Mouse (Mus musculus) stomach, postnatal 0 days (tissue): ENCODE data around the gene Gins2. TPM values are rescaled to one million over a fixed set of nuclear protein-coding genes. Genes with fewer than 3 reads are reported as not detected.

Source experiments
- ATAC-seq: fragments of 200-750 bp; cut with Nextera tagmentation; 2 replicates; pipeline ENCODE4 v1.8.0; 2017; ENCODE audit not compliant: low FRiP score, low TSS enrichment
- DNase-seq: peaks from one replicate; pipeline ENCODE4 v3.0.0-alpha.2; 2016; ENCODE audit warnings: low spot score
- H3K27ac ChIP-seq: fragments of 300-500 bp; sonication (generic); replicated peaks from 2 replicates; pipeline ENCODE4 v1.5.1; 2014; ENCODE audit warnings: mild to moderate bottlenecking, control low read depth
- H3K27me3 ChIP-seq: fragments of 300-500 bp; sonication (generic); 2 replicates; pipeline ENCODE4 v1.6.1; 2014; ENCODE audit warnings: low read length; ENCODE audit not compliant: control insufficient read depth, insufficient read depth
- H3K36me3 ChIP-seq: fragments of 300-500 bp; sonication (generic); 2 replicates; pipeline ENCODE4 v1.6.1; 2014; ENCODE audit warnings: low read length, mixed read lengths; ENCODE audit not compliant: control insufficient read depth, insufficient read depth
- H3K4me1 ChIP-seq: fragments of 300-500 bp; sonication (generic); replicated peaks from 2 replicates; pipeline ENCODE4 v1.6.1; 2014; ENCODE audit warnings: antibody characterized with exemption; ENCODE audit not compliant: control insufficient read depth, insufficient read depth
- H3K4me2 ChIP-seq: fragments of 300-500 bp; sonication (generic); replicated peaks from 2 replicates; pipeline ENCODE4 v1.6.1; 2014; ENCODE audit warnings: low read depth, mild to moderate bottlenecking, control low read depth, moderate library complexity
- H3K4me3 ChIP-seq: fragments of 300-500 bp; sonication (generic); 2 replicates; pipeline ENCODE4 v1.5.1; 2014; ENCODE audit warnings: low read depth, low read length, control low read depth
- H3K9ac ChIP-seq: fragments of 300-500 bp; sonication (generic); 2 replicates; pipeline ENCODE4 v1.6.1; 2014; ENCODE audit warnings: mild to moderate bottlenecking, low read length, control low read depth, mixed read lengths
- H3K9me3 ChIP-seq: fragments of 300-500 bp; sonication (generic); 2 replicates; pipeline ENCODE4 v1.6.1; 2016; ENCODE audit warnings: low read length; ENCODE audit not compliant: control insufficient read depth
- CTCF ChIP-seq: IDR thresholded peaks from 2 replicates; pipeline ENCODE4 v1.5.1; 2016; ENCODE audit warnings: antibody characterized with exemption, low read depth, mild to moderate bottlenecking, moderate library complexity
- EP300 ChIP-seq: optimal IDR thresholded peaks from 2 replicates; pipeline ENCODE3; 2016; ENCODE audit warnings: antibody characterized with exemption
- WGBS: fragments of 180-500 bp; shearing (Covaris S2); extraction: QIAGEN DNeasy Blood & Tissue Kit; methylation state at CpG from one replicate; pipeline ENCODE4 v1.1.7; 2014; 5-methylcytosine and 5-hydroxymethylcytosine counted together
- polyA plus RNA-seq: library from polyadenylated mRNA; unstranded; fragments of >200 nt; fragmentation: Nextera tagmentation; extraction: Ambion mirVana; gene quantifications from 2 replicates; pipeline ENCODE4 v1.2.1, GENCODE M21; 2015

Gins2 gene
- polyA plus RNA-seq, 1 experiment from 2014 or later = 35.5 TPM

GRCm38 (mm10) chr8:120630848-120631247 lies 41.7 kb upstream of the Gins2 start:
- DNase-seq = no peak
- H3K36me3 ChIP-seq = no peaks in the 10 kb centered on the region
- no peak for ATAC-seq
- no peak overlapping the region for H3K4me3 ChIP-seq
- H3K4me2 ChIP-seq = no peak overlapping the region
- no peaks in the 10 kb centered on the region for H3K9me3 ChIP-seq
- TF ChIP-seq CTCF (no peak), EP300 (no peak)
- no peaks in the 10 kb centered on the region for H3K27me3 ChIP-seq
- H3K27ac ChIP-seq = no peak overlapping the region
- peaks cover 3% of the 10 kb centered on the region; the same call in 1 of the 2 replicates for H3K4me1 ChIP-seq
- 49% methylated on average over 6 of the region's 6 CpGs for WGBS
- no peak overlapping the region for H3K9ac ChIP-seq

GRCm38 (mm10) chr8:120630031-120630430 lies 40.9 kb upstream of the Gins2 start:
- H3K27me3 ChIP-seq = no peaks in the 10 kb centered on the region
- H3K9me3 ChIP-seq = no peaks in the 10 kb centered on the region
- no peaks in the 10 kb centered on the region for H3K36me3 ChIP-seq
- no peak for TF ChIP-seq CTCF
- TF ChIP-seq EP300 = no peak
- no peak overlapping the region for H3K4me3 ChIP-seq
- H3K9ac ChIP-seq = no peak overlapping the region
- 60% methylated on average over 5 of the region's 5 CpGs for WGBS
- DNase-seq (no peak), ATAC-seq (no peak)
- H3K4me2 ChIP-seq = no peak overlapping the region
- no peak overlapping the region for H3K27ac ChIP-seq
- peaks cover 3% of the 10 kb centered on the region; the same call in 1 of the 2 replicates for H3K4me1 ChIP-seq

GRCm38 (mm10) chr8:120627298-120627697 lies 38.2 kb upstream of the Gins2 start:
- WGBS = 87% methylated on average over 5 of the region's 5 CpGs
- H3K27me3 ChIP-seq = no peaks in the 10 kb centered on the region
- no peak overlapping the region for H3K27ac ChIP-seq
- ATAC-seq (no peak), DNase-seq (no peak)
- no peaks in the 10 kb centered on the region for H3K4me1 ChIP-seq
- H3K4me2 ChIP-seq = no peak overlapping the region
- no peak for TF ChIP-seq CTCF
- TF ChIP-seq EP300 = no peak
- H3K4me3 ChIP-seq = no peak overlapping the region
- H3K9ac ChIP-seq = no peak overlapping the region
- no peaks in the 10 kb centered on the region for H3K9me3 ChIP-seq
- H3K36me3 ChIP-seq = no peaks in the 10 kb centered on the region

- H3K9ac ChIP-seq = no peak overlapping the region
- ATAC-seq (no peak), DNase-seq (no peak)
- 62% methylated on average over 11 of the region's 11 CpGs for WGBS
- no peak overlapping the region for H3K4me3 ChIP-seq
- no peak overlapping the region for H3K4me2 ChIP-seq
- TF ChIP-seq EP300 (no peak), CTCF (no peak)
- no peaks in the 10 kb centered on the region for H3K36me3 ChIP-seq
- no peaks in the 10 kb centered on the region for H3K4me1 ChIP-seq
- no peak overlapping the region for H3K27ac ChIP-seq
- no peaks in the 10 kb centered on the region for H3K9me3 ChIP-seq
- H3K27me3 ChIP-seq = no peaks in the 10 kb centered on the region
Observed at GRCm38 (mm10) chr8:120626461-120626860, 37.4 kb upstream of the Gins2 start.

GRCm38 (mm10) chr8:120623608-120624007 lies 34.5 kb upstream of the Gins2 start:
- H3K4me1 ChIP-seq = no peaks in the 10 kb centered on the region

GRCm38 (mm10) chr8:120622161-120622560 lies 33.1 kb upstream of the Gins2 start:
- ATAC-seq = no peak
- WGBS = 68% methylated on average over 14 of the region's 14 CpGs
- no peak overlapping the region for H3K27ac ChIP-seq

More at GRCm38 (mm10) chr8:120623608-120624007, 34.5 kb upstream of the Gins2 start:
- Histone ChIP-seq H3K9ac (no peak overlapping the region), H3K9me3 (no peaks in the 10 kb centered on the region), H3K4me3 (no peak overlapping the region), H3K4me2 (no peak overlapping the region), H3K27ac (no peak overlapping the region), H3K36me3 (no peaks in the 10 kb centered on the region), H3K27me3 (no peaks in the 10 kb centered on the region)
- no peak for ATAC-seq
- DNase-seq = no peak
- 41% methylated on average over 2 of the region's 2 CpGs for WGBS
- TF ChIP-seq CTCF (no peak), EP300 (no peak)

More at GRCm38 (mm10) chr8:120622161-120622560, 33.1 kb upstream of the Gins2 start:
- TF ChIP-seq CTCF (no peak), EP300 (no peak)
- Histone ChIP-seq H3K4me1 (no peaks in the 10 kb centered on the region), H3K36me3 (no peaks in the 10 kb centered on the region), H3K27me3 (no peaks in the 10 kb centered on the region), H3K4me3 (no peak overlapping the region), H3K9me3 (no peaks in the 10 kb centered on the region), H3K4me2 (no peak overlapping the region), H3K9ac (no peak overlapping the region)
- no peak for DNase-seq
